Mouse (Mus musculus): ENCODE results near the gene Tcf7l1. TPM values are rescaled to one million over a fixed set of nuclear protein-coding genes. Genes with fewer than 3 reads are reported as not detected.

Tcf7l1 gene
- polyA plus RNA-seq, 1 experiment from 2014 or later: 31.5 TPM

GRCm38 (mm10) chr6:72648002-72648595, 141.0 kb downstream of the Tcf7l1 start:
- Histone ChIP-seq H3K4me2 (replicated peaks; ENCODE audit: low read depth, low read length) (no peak overlapping the region), H3K4me1 (ENCODE audit: insufficient read depth, low read length) (peaks cover 16% of the 10 kb centered on the region), H3K27ac (ENCODE audit: low read length) (no peak overlapping the region), H3K9ac (replicated peaks; ENCODE audit: low read length) (no peak overlapping the region), H3K36me3 (ENCODE audit: insufficient read depth, low read length) (0 out of 2 replicates have a peak, but pooled peaks cover 4% of the 10 kb centered on the region), H3K4me3 (ENCODE audit: low read length) (no peak overlapping the region), H3K27me3 (ENCODE audit: insufficient read depth, low read length) (no peaks in the 10 kb centered on the region), H3K9me3 (ENCODE audit: low read length) (no peaks in the 10 kb centered on the region)
- 60% methylated on average over 12 of the region's 12 CpGs for WGBS
- ATAC-seq (ENCODE audit: low FRiP score, low TSS enrichment): no peak

- Histone ChIP-seq H3K27ac (ENCODE audit: low read length) (no peak overlapping the region), H3K9me3 (ENCODE audit: low read length) (no peaks in the 10 kb centered on the region), H3K4me3 (ENCODE audit: low read length) (no peak overlapping the region), H3K4me2 (replicated peaks; ENCODE audit: low read depth, low read length) (no peak overlapping the region), H3K9ac (replicated peaks; ENCODE audit: low read length) (no peak overlapping the region), H3K36me3 (ENCODE audit: insufficient read depth, low read length) (0 out of 2 replicates have a peak, but pooled peaks cover 4% of the 10 kb centered on the region), H3K27me3 (ENCODE audit: insufficient read depth, low read length) (no peaks in the 10 kb centered on the region), H3K4me1 (ENCODE audit: insufficient read depth, low read length) (peaks cover 19% of the 10 kb centered on the region)
- WGBS: 50% methylated on average over 10 of the region's 10 CpGs
- peak; percentile 67 for ATAC-seq (ENCODE audit: low FRiP score, low TSS enrichment)
These were observed 141.7 kb downstream of the Tcf7l1 start for GRCm38 (mm10) chr6:72647383-72647820.

- Histone ChIP-seq H3K4me3 (ENCODE audit: low read length) (no peak overlapping the region), H3K9ac (replicated peaks; ENCODE audit: low read length) (no peak overlapping the region), H3K9me3 (ENCODE audit: low read length) (no peaks in the 10 kb centered on the region), H3K36me3 (ENCODE audit: insufficient read depth, low read length) (peaks cover 5% of the 10 kb centered on the region; the same call in 1 of the 2 replicates), H3K4me2 (replicated peaks; ENCODE audit: low read depth, low read length) (no peak overlapping the region), H3K27me3 (ENCODE audit: insufficient read depth, low read length) (no peaks in the 10 kb centered on the region), H3K4me1 (ENCODE audit: insufficient read depth, low read length) (peaks cover 11% of the 10 kb centered on the region), H3K27ac (ENCODE audit: low read length) (no peak overlapping the region)
- 88% methylated on average over 7 of the region's 7 CpGs for WGBS
- ATAC-seq (ENCODE audit: low FRiP score, low TSS enrichment): no peak
These were observed 143.7 kb downstream of the Tcf7l1 start for GRCm38 (mm10) chr6:72645364-72645763.

- Histone ChIP-seq H3K27ac (ENCODE audit: low read length) (no peak overlapping the region), H3K4me3 (ENCODE audit: low read length) (no peak overlapping the region), H3K36me3 (ENCODE audit: insufficient read depth, low read length) (peaks cover 7% of the 10 kb centered on the region; the same call in 1 of the 2 replicates), H3K9me3 (ENCODE audit: low read length) (no peaks in the 10 kb centered on the region), H3K9ac (replicated peaks; ENCODE audit: low read length) (no peak overlapping the region), H3K27me3 (ENCODE audit: insufficient read depth, low read length) (no peaks in the 10 kb centered on the region), H3K4me2 (replicated peaks; ENCODE audit: low read depth, low read length) (no peak overlapping the region), H3K4me1 (ENCODE audit: insufficient read depth, low read length) (0 out of 2 replicates have a peak, but pooled peaks cover 5% of the 10 kb centered on the region)
- 79% methylated on average over 4 of the region's 4 CpGs for whole genome bisulfite sequencing
- ATAC-seq (ENCODE audit: low FRiP score, low TSS enrichment): no peak
These were observed 144.5 kb downstream of the Tcf7l1 start for GRCm38 (mm10) chr6:72644576-72644975.

- Histone ChIP-seq H3K4me2 (replicated peaks; ENCODE audit: low read depth, low read length) (no peak overlapping the region), H3K4me3 (ENCODE audit: low read length) (no peak overlapping the region), H3K9me3 (ENCODE audit: low read length) (no peaks in the 10 kb centered on the region), H3K9ac (replicated peaks; ENCODE audit: low read length) (no peak overlapping the region), H3K27me3 (ENCODE audit: insufficient read depth, low read length) (no peaks in the 10 kb centered on the region), H3K4me1 (ENCODE audit: insufficient read depth, low read length) (peaks cover 7% of the 10 kb centered on the region), H3K36me3 (ENCODE audit: insufficient read depth, low read length) (peaks cover 2% of the 10 kb centered on the region; the same call in 1 of the 2 replicates), H3K27ac (ENCODE audit: low read length) (no peak overlapping the region)
- no peak for ATAC-seq (ENCODE audit: low FRiP score, low TSS enrichment)
- WGBS: 76% methylated on average over 18 of the region's 18 CpGs
These were observed 147.7 kb downstream of the Tcf7l1 start for GRCm38 (mm10) chr6:72641218-72641954.

GRCm38 (mm10) chr6:72636940-72637339, 152.1 kb downstream of the Tcf7l1 start:
- no peak for ATAC-seq (ENCODE audit: low FRiP score, low TSS enrichment)
- H3K4me1 ChIP-seq (ENCODE audit: insufficient read depth, low read length): peaks cover 8% of the 10 kb centered on the region
- 79% methylated on average over 3 of the region's 3 CpGs for WGBS

GRCm38 (mm10) chr6:72635760-72636431, 153.2 kb downstream of the Tcf7l1 start:
- H3K9ac ChIP-seq (replicated peaks; ENCODE audit: low read length): peak overlapping the region; percentile 5; the same call in 1 of the 2 replicates
- H3K4me1 ChIP-seq (ENCODE audit: insufficient read depth, low read length): peaks cover 8% of the 10 kb centered on the region
- H3K9me3 ChIP-seq (ENCODE audit: low read length): no peaks in the 10 kb centered on the region
- no peaks in the 10 kb centered on the region for H3K27me3 ChIP-seq (ENCODE audit: insufficient read depth, low read length)
- WGBS: 31% methylated on average over 12 of the region's 12 CpGs
- no peak overlapping the region for H3K4me2 ChIP-seq (replicated peaks; ENCODE audit: low read depth, low read length)
- H3K36me3 ChIP-seq (ENCODE audit: insufficient read depth, low read length): peaks cover 7% of the 10 kb centered on the region
- ATAC-seq (ENCODE audit: low FRiP score, low TSS enrichment): peak; percentile 91
- H3K27ac ChIP-seq (ENCODE audit: low read length): peak overlapping the region; percentile 40
- no peak overlapping the region for H3K4me3 ChIP-seq (ENCODE audit: low read length)

More at GRCm38 (mm10) chr6:72636940-72637339, 152.1 kb downstream of the Tcf7l1 start:
- peaks cover 4% of the 10 kb centered on the region for H3K36me3 ChIP-seq (ENCODE audit: insufficient read depth, low read length)
- H3K9ac ChIP-seq (replicated peaks; ENCODE audit: low read length): 0 out of 2 replicates have a peak overlapping the region, but pooled peaks have one; percentile 5
- H3K27ac ChIP-seq (ENCODE audit: low read length): peak overlapping the region; percentile 40; the same call in 1 of the 2 replicates
- H3K4me3 ChIP-seq (ENCODE audit: low read length): no peak overlapping the region
- H3K27me3 ChIP-seq (ENCODE audit: insufficient read depth, low read length): no peaks in the 10 kb centered on the region
- no peak overlapping the region for H3K4me2 ChIP-seq (replicated peaks; ENCODE audit: low read depth, low read length)
- no peaks in the 10 kb centered on the region for H3K9me3 ChIP-seq (ENCODE audit: low read length)

- Histone ChIP-seq H3K4me2 (replicated peaks; ENCODE audit: low read depth, low read length) (no peak overlapping the region), H3K9me3 (ENCODE audit: low read length) (no peaks in the 10 kb centered on the region), H3K27me3 (ENCODE audit: insufficient read depth, low read length) (no peaks in the 10 kb centered on the region), H3K9ac (replicated peaks; ENCODE audit: low read length) (no peak overlapping the region), H3K4me3 (ENCODE audit: low read length) (no peak overlapping the region), H3K36me3 (ENCODE audit: insufficient read depth, low read length) (peaks cover 16% of the 10 kb centered on the region), H3K27ac (ENCODE audit: low read length) (no peak overlapping the region), H3K4me1 (ENCODE audit: insufficient read depth, low read length) (peaks cover 8% of the 10 kb centered on the region)
- no peak for ATAC-seq (ENCODE audit: low FRiP score, low TSS enrichment)
- 42% methylated on average over 10 of the region's 10 CpGs for WGBS
These were observed 154.7 kb downstream of the Tcf7l1 start for GRCm38 (mm10) chr6:72634311-72634710.

- ATAC-seq (ENCODE audit: low FRiP score, low TSS enrichment): no peak
- no peaks in the 10 kb centered on the region for H3K27me3 ChIP-seq (ENCODE audit: insufficient read depth, low read length)
- peaks cover 25% of the 10 kb centered on the region for H3K36me3 ChIP-seq (ENCODE audit: insufficient read depth, low read length)
- 0 out of 2 replicates have a peak overlapping the region, but pooled peaks have one; percentile 7 for H3K27ac ChIP-seq (ENCODE audit: low read length)
- H3K4me2 ChIP-seq (replicated peaks; ENCODE audit: low read depth, low read length): no peak overlapping the region
- no peaks in the 10 kb centered on the region for H3K9me3 ChIP-seq (ENCODE audit: low read length)
- peaks cover 6% of the 10 kb centered on the region for H3K4me1 ChIP-seq (ENCODE audit: insufficient read depth, low read length)
- 73% methylated on average over 6 of the region's 6 CpGs for WGBS
- H3K4me3 ChIP-seq (ENCODE audit: low read length): no peak overlapping the region
- H3K9ac ChIP-seq (replicated peaks; ENCODE audit: low read length): no peak overlapping the region
These were observed 157.4 kb downstream of the Tcf7l1 start for GRCm38 (mm10) chr6:72631700-72632099.
